Mouse (Mus musculus): ENCODE data around the gene Plpp1.

DNA sequence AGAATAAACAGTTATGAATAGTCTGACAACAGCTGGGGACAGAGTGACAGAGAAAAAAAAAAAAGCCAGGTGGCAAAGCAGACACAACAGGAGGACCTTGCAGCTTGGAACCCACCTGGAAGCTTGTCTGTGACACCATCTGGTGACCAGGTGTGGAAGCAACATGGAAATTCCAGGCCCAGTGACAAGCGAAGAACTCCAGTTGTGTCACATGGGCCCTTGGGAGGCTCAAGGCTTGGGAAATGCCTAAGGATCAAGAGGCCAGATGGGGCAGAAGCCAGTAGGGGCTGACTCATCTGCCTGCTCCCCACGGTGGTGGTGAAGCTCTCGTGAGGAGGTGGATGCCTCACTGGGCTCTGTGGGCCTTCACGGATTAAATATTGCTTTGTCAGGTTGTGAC lies 45.7 kb upstream of the Plpp1 start:
- TF ChIP-seq POLR2A (IDR thresholded peaks at IDR 0.05; ENCODE audit: low read depth, low read length) (no peak), CTCF (IDR thresholded peaks at IDR 0.05; ENCODE audit: extremely low read depth, insufficient read depth, insufficient read length, insufficient replicate concordance) (no peak)

Measured in spleen, adult 2 months (tissue).